Mouse (Mus musculus): ENCODE results near the gene Mpo.

Gene Mpo

GRCm38 (mm10) chr11:87805448-87805847 lies 12.1 kb downstream of the Mpo start:
- DNase-seq (ENCODE audit: low spot score) = no peak

GRCm38 (mm10) chr11:87807433-87807832 lies 14.1 kb downstream of the Mpo start:
- no peak for DNase-seq (ENCODE audit: low spot score)

- no peak for DNase-seq (ENCODE audit: low spot score)
Observed at GRCm38 (mm10) chr11:87808236-87808635, 14.9 kb downstream of the Mpo start.

- no peak for DNase-seq (ENCODE audit: low spot score)
Observed at GRCm38 (mm10) chr11:87811396-87811795, 18.0 kb downstream of the Mpo start.

- DNase-seq (ENCODE audit: low spot score) = no peak
Observed at GRCm38 (mm10) chr11:87814831-87815230, 21.4 kb downstream of the Mpo start.

- peak; percentile 43 for DNase-seq (ENCODE audit: low spot score)
Observed at GRCm38 (mm10) chr11:87816707-87817442, 23.5 kb downstream of the Mpo start.

GRCm38 (mm10) chr11:87817443-87817773 lies 24.0 kb downstream of the Mpo start:
- no peak for DNase-seq (ENCODE audit: low spot score)

- peak; percentile 37 for DNase-seq (ENCODE audit: low spot score)
Observed at GRCm38 (mm10) chr11:87821502-87821901, 28.1 kb downstream of the Mpo start.

- no peak for DNase-seq (ENCODE audit: low spot score)
Observed at GRCm38 (mm10) chr11:87828239-87828900, 35.0 kb downstream of the Mpo start, which contains the start of gene Lpo. Gene Lpo (minus strand): TSS chr11:87828289.

GRCm38 (mm10) chr11:87840676-87841075 lies 47.3 kb downstream of the Mpo start:
- DNase-seq (ENCODE audit: low spot score) = no peak

GRCm38 (mm10) chr11:87841436-87841835 lies 48.1 kb downstream of the Mpo start:
- DNase-seq (ENCODE audit: low spot score) = no peak

- DNase-seq (ENCODE audit: low spot score) = no peak
Observed at GRCm38 (mm10) chr11:87846968-87847600, 53.7 kb downstream of the Mpo start.

GRCm38 (mm10) chr11:87847884-87848283 lies 54.5 kb downstream of the Mpo start:
- DNase-seq (ENCODE audit: low spot score) = no peak

- peak; percentile 90 for DNase-seq (ENCODE audit: low spot score)
Observed at GRCm38 (mm10) chr11:87852690-87853596, 59.6 kb downstream of the Mpo start, which contains the start of gene Mks1. Gene Mks1 (plus strand): TSS chr11:87853215.

- peak; percentile 28 for DNase-seq (ENCODE audit: low spot score)
Observed at GRCm38 (mm10) chr11:87853597-87853954, 60.2 kb downstream of the Mpo start.

All from layer of hippocampus, adult 11-12 months (tissue).